Mouse (Mus musculus) intestine, embryonic 14.5 days (tissue): ENCODE data around the gene Prap1. TPM values are rescaled to one million over a fixed set of nuclear protein-coding genes. Genes with fewer than 3 reads are reported as not detected.

Experiments
- ATAC-seq: fragments of 200-750 bp; cut with Nextera tagmentation; replicated peaks from 2 replicates; pipeline ENCODE4 v1.8.0; 2017; ENCODE audit warnings: low read depth, moderate number of reproducible peaks, moderate TSS enrichment, moderate library complexity; ENCODE audit not compliant: low FRiP score, low TSS enrichment
- DNase-seq: peaks from one replicate; pipeline ENCODE4 v3.0.0-alpha.2; 2018; ENCODE audit warnings: low spot score
- H3K27ac ChIP-seq: fragments of 300-500 bp; sonication (generic); 2 replicates; pipeline ENCODE4 v1.5.1; 2014; ENCODE audit warnings: low read depth, mild to moderate bottlenecking, control low read depth
- H3K27me3 ChIP-seq: fragments of 300-500 bp; sonication (generic); replicated peaks from 2 replicates; pipeline ENCODE4 v1.6.1; 2014; ENCODE audit warnings: low read length, control low read depth; ENCODE audit not compliant: control insufficient read depth, insufficient read depth
- H3K36me3 ChIP-seq: fragments of 300-500 bp; sonication (generic); 2 replicates; pipeline ENCODE4 v1.6.1; 2014; ENCODE audit warnings: low read length, control low read depth; ENCODE audit not compliant: control insufficient read depth, insufficient read depth
- H3K4me1 ChIP-seq: fragments of 300-500 bp; sonication (generic); replicated peaks from 2 replicates; pipeline ENCODE4 v1.6.1; 2014; ENCODE audit warnings: low read length, control low read depth, mixed read lengths; ENCODE audit not compliant: control insufficient read depth, insufficient read depth
- H3K4me2 ChIP-seq: fragments of 300-500 bp; sonication (generic); 2 replicates; pipeline ENCODE4 v1.6.1; 2014; ENCODE audit warnings: low read length
- H3K4me3 ChIP-seq: fragments of 300-500 bp; sonication (generic); 2 replicates; pipeline ENCODE4 v1.5.1; 2014; ENCODE audit warnings: low read depth, low read length, control low read depth, mixed read lengths
- H3K9ac ChIP-seq: fragments of 300-500 bp; sonication (generic); 2 replicates; pipeline ENCODE4 v1.6.1; 2014; ENCODE audit warnings: mild to moderate bottlenecking, low read length
- H3K9me3 ChIP-seq: fragments of 300-500 bp; sonication (generic); 2 replicates; pipeline ENCODE4 v1.6.1; 2016; ENCODE audit warnings: low read length, control low read depth; ENCODE audit not compliant: control insufficient read depth
- WGBS: fragments of 180-500 bp; shearing (Covaris S2); extraction: QIAGEN DNeasy Blood & Tissue Kit; methylation state at CpG from one replicate; pipeline ENCODE4 v1.1.7; 2014; 5-methylcytosine and 5-hydroxymethylcytosine counted together
- polyA plus RNA-seq: library from polyadenylated mRNA; unstranded; fragments of >200 nt; fragmentation: Nextera tagmentation; extraction: Ambion mirVana; gene quantifications from 2 replicates; pipeline ENCODE4 v1.2.1, GENCODE M21; 2014

Prap1 gene
- polyA plus RNA-seq, 1 experiment from 2014 or later, result 202 TPM

DNA sequence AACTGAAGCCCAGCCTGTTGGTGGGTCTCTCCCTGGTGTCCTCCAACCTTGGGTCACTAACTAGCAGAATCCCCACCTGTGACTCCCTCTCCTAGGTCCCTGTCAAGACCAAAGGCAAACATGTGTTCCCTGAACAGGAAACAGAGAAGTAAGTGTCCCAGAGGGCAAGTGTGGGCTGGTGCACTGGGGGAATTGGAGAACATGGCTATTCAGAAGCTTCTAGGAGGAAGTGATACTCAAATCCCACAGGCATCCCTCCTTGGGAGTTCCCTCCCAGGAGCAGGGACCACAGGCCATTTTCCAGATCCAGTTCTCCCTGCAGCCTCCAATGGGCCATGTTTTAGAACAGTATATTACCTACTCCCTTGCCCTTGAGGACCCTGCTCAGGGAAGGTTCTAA, 2.9 kb downstream of the Prap1 start:
- no peak overlapping the region for H3K9ac ChIP-seq
- no peak overlapping the region for H3K4me3 ChIP-seq
- no peak overlapping the region for H3K27ac ChIP-seq
- no peak overlapping the region for H3K4me2 ChIP-seq
- peaks cover 4% of the 10 kb centered on the region; the same call in 1 of the 2 replicates for H3K4me1 ChIP-seq
- H3K36me3 ChIP-seq, result no peaks in the 10 kb centered on the region
- no peaks in the 10 kb centered on the region for H3K27me3 ChIP-seq
- H3K9me3 ChIP-seq, result no peaks in the 10 kb centered on the region
- ATAC-seq (no peak), DNase-seq (no peak)

- H3K36me3 ChIP-seq, result no peaks in the 10 kb centered on the region
- no peaks in the 10 kb centered on the region for H3K9me3 ChIP-seq
- H3K4me2 ChIP-seq, result no peak overlapping the region
- ATAC-seq, result no peak
- H3K9ac ChIP-seq, result no peak overlapping the region
- H3K27ac ChIP-seq, result no peak overlapping the region
- no peak overlapping the region for H3K4me3 ChIP-seq
- 96% methylated on average over 1 of the region's 1 CpGs for WGBS
- H3K27me3 ChIP-seq, result no peaks in the 10 kb centered on the region
- DNase-seq, result no peak
- peaks cover 9% of the 10 kb centered on the region; the same call in 1 of the 2 replicates for H3K4me1 ChIP-seq
Measured at GRCm38 (mm10) chr7:140098466-140098865, 5.3 kb downstream of the Prap1 start.

- Histone ChIP-seq H3K9ac (peak overlapping the region; percentile 48), H3K27ac (no peak overlapping the region), H3K36me3 (peaks cover 19% of the 10 kb centered on the region), H3K27me3 (no peaks in the 10 kb centered on the region), H3K4me3 (peak overlapping the region; percentile 48), H3K9me3 (no peaks in the 10 kb centered on the region), H3K4me1 (peaks cover 5% of the 10 kb centered on the region; the same call in 1 of the 2 replicates), H3K4me2 (peak overlapping the region; percentile 76)
- DNase-seq, result no peak
- ATAC-seq, result no peak; the same call in 1 of the 2 replicates
- WGBS, result 81% methylated on average over 10 of the region's 10 CpGs
Measured at GRCm38 (mm10) chr7:140101498-140101897, 8.3 kb downstream of the Prap1 start.

DNA sequence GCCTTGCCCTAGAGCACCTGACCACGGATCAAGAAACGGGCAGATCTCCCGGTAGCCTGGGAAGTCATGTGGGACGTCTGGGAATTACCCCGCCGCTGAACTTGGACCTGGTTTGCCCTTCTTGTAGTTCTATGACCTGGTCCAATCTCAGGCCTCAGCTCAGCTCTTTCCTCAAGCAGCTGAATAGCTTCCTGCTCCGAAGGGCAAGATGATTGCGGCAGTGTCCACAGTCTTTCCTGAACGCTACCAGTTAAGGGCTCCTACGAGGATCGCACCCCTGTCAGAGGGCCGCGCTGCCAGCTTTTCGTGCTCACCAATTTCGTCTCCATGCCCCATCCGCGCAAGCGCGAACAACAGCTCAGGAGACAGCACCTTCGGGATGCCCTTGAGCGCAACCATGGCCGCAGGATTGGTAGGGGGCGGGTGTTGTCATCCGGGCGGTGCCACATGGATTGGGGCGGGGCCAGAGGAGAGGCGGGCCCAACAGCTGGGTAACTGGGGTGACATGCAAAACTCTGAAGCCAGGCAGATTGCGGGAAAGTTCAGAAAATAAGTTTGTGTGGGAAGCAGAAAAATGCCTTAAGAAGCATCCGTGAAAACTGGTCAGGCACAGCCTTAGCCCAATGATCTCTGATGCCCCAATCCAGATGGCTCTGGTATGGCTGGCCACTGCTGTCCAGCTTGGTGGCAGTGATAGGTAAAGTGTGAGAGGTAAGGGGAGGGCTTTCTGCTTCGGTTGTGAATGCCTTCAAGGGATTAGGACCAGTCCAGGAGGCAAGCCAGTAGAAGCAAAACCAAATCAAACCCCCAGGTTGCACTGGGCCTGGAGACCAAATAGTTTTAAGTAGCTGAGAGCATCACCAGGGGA, 9.0 kb downstream of the Prap1 start, which contains the start of gene Fuom:
Gene Fuom, minus strand, starts transcription at position 449 of the 868 bp plus-strand sequence.
- ATAC-seq, result peak; percentile 90
- H3K4me2 ChIP-seq, result peak within 1 kb of the TSS; percentile 76
- H3K9me3 ChIP-seq, result no peaks in the 10 kb centered on the region
- peak within 1 kb of the TSS; percentile 48 for H3K4me3 ChIP-seq
- peak within 1 kb of the TSS; percentile 48 for H3K9ac ChIP-seq
- no peaks in the 10 kb centered on the region for H3K27me3 ChIP-seq
- DNase-seq, result peak; percentile 84
- no peak within 1 kb of the TSS for H3K27ac ChIP-seq
- H3K36me3 ChIP-seq, result peaks cover 26% of the 10 kb centered on the region
- peaks cover 5% of the 10 kb centered on the region; the same call in 1 of the 2 replicates for H3K4me1 ChIP-seq
- WGBS, result 0% methylated on average over 30 of the region's 30 CpGs

DNA sequence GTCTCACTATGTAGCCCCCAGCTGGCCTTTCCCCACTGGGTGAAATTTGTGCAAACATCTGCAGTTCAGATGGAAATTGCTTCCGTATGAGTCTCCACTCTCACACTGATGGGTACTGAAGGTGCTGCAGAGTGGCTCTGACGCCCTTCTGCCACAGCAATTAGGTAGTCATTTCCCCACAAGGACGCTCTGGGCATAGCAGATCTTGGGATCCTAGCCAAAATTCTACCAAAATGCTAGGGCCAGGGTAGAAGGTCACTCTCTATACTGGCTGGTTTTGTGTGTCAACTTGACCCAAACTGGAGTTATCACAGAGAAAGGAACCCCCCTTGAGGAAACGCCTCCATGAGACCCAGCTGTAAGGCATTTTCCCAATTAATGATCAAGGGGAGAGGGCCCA, 10.8 kb downstream of the Prap1 start:
- no peak overlapping the region for H3K4me3 ChIP-seq
- no peak overlapping the region for H3K9ac ChIP-seq
- no peak overlapping the region for H3K27ac ChIP-seq
- peaks cover 5% of the 10 kb centered on the region; the same call in 1 of the 2 replicates for H3K4me1 ChIP-seq
- DNase-seq (no peak), ATAC-seq (no peak)
- no peaks in the 10 kb centered on the region for H3K27me3 ChIP-seq
- 84% methylated on average over 4 of the region's 4 CpGs for WGBS
- H3K4me2 ChIP-seq, result no peak overlapping the region
- peaks cover 44% of the 10 kb centered on the region for H3K36me3 ChIP-seq
- H3K9me3 ChIP-seq, result no peaks in the 10 kb centered on the region

GRCm38 (mm10) chr7:140111943-140112342, 18.7 kb downstream of the Prap1 start:
- Histone ChIP-seq H3K9me3 (no peaks in the 10 kb centered on the region), H3K4me1 (peaks cover under 1% of the 10 kb centered on the region; the same call in 1 of the 2 replicates), H3K27me3 (no peaks in the 10 kb centered on the region), H3K27ac (no peak overlapping the region), H3K4me2 (no peak overlapping the region), H3K4me3 (no peak overlapping the region), H3K9ac (no peak overlapping the region), H3K36me3 (peaks cover 61% of the 10 kb centered on the region)
- no peak for ATAC-seq
- no peak for DNase-seq
- 78% methylated on average over 3 of the region's 3 CpGs for WGBS

DNA sequence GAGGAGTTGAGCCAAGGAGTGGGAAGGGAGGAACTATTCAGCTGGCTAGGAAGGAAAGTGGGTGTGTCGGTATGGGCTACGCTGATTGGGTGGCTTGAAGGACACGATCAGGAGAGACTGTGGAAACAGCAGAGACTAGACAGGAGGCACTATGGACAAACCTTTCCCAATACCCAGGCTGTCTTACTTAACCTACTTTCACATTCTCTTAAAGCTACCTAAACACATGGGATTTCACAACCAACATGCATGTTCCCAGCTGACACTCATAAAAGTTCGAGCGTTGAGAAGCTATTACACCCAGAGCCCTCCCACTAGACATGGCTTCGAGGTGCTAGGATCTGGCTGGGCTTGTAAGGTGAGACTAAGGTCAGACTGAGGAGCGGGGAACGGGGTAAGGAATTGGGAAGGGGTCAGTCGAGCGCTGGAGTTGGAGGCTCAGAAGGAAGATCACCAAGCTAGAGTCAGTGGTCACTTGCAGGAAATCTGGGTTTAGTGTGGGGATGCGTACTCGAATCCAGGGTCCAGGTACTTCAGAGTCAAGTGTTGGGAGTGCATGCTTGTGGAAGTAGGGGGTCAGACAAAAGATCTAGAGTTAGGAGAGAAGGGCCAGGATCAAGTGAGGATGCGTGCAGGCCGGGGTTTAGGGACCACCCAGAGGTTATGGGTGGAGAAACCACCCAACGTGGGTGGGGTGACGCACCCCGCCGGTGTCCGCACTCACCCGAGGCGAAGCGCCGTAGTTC, 22.6 kb downstream of the Prap1 start, which contains the start of gene Paox:
Gene Paox, plus strand, starts transcription at position 217 of the 746 bp plus-strand sequence.
- DNase-seq (peak; percentile 67), ATAC-seq (peak; percentile 80)
- H3K27me3 ChIP-seq, result no peaks in the 10 kb centered on the region
- peaks cover 4% of the 10 kb centered on the region; the same call in 1 of the 2 replicates for H3K4me1 ChIP-seq
- under 1% methylated on average over 23 of the region's 23 CpGs for WGBS
- H3K9ac ChIP-seq, result peak within 1 kb of the TSS; percentile 65
- peak within 1 kb of the TSS; percentile 71 for H3K27ac ChIP-seq
- H3K9me3 ChIP-seq, result no peaks in the 10 kb centered on the region
- H3K4me3 ChIP-seq, result peak within 1 kb of the TSS; percentile 77
- H3K36me3 ChIP-seq, result peaks cover 23% of the 10 kb centered on the region
- peak within 1 kb of the TSS; percentile 93 for H3K4me2 ChIP-seq

DNA sequence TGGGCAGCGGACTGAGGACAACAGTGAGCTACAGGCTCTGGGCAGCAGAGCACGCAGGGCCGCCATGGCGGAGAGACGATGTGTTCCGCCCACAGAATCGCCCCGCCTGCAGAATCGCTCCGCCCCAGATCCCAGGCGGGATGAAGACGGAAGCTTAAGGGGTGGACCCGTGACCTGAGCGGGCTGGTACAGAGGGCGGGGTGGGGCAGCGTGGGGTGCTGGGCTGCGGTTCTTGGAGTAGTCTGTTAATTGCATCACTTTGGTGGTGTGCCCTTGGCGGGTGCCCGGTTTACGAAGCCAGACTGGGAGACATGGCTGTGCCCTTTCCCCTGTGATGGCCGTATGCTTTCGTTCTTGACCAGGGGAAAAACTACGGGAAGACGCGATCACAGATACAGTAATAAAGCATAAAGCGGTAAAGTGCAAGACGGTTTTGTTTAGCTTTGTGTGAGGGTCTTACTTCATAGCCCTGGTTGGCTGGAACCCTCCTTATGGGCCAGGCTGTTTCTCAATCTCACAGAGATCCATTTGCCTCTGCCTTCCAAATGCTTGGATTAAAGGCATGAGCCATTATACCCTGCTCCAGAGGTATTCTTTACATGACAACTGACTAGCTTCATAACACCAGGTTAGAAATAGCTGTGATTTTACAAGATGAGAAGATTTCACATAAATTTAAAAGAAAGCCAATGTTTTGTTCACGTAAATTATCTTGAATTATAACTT, 23.3 kb downstream of the Prap1 start, which contains the start of gene Echs1:
Gene Echs1, minus strand, starts transcription at position 148 of the 726 bp plus-strand sequence.
- H3K27me3 ChIP-seq, result no peaks in the 10 kb centered on the region
- H3K4me3 ChIP-seq, result peak within 1 kb of the TSS; percentile 77
- H3K9ac ChIP-seq, result peak within 1 kb of the TSS; percentile 65
- peaks cover 4% of the 10 kb centered on the region; the same call in 1 of the 2 replicates for H3K4me1 ChIP-seq
- 3% methylated on average over 28 of the region's 28 CpGs for WGBS
- H3K36me3 ChIP-seq, result peaks cover 16% of the 10 kb centered on the region
- DNase-seq, result peak; percentile 89
- no peaks in the 10 kb centered on the region for H3K9me3 ChIP-seq
- peak within 1 kb of the TSS; percentile 71 for H3K27ac ChIP-seq
- ATAC-seq, result peak; percentile 94
- peak within 1 kb of the TSS; percentile 93 for H3K4me2 ChIP-seq
